In genomic region chr17:27189640-27190216, GRCm38 (mm10) we compare ENCODE assay signal across 8 mouse cellular contexts. TPM values are rescaled to one million over a fixed set of nuclear protein-coding genes. Genes with fewer than 3 reads are reported as not detected.
DNase-seq lines count a peak whose midpoint lies in the region; TF ChIP-seq lines count a peak whose summit lies in the region.

No protein-coding gene starts in this region.

- H3K4me3 ChIP-seq in bone marrow macrophage, adult 2 months (ENCODE audit: insufficient read depth, low read length): no peak overlapping the region
- H3K4me3 ChIP-seq in embryonic fibroblast, embryonic 13.5 days (ENCODE audit: insufficient read depth, low read length): no peak overlapping the region
- H3K4me3 ChIP-seq in midbrain, embryonic 10.5 days: no peak overlapping the region
- H3K4me3 ChIP-seq in small intestine, adult 2 months (ENCODE audit: low read depth, low read length): no peak overlapping the region

- no peak overlapping the region for H3K27ac ChIP-seq in bone marrow macrophage, adult 2 months (ENCODE audit: insufficient read depth, low read depth, low read length)
- H3K27ac ChIP-seq in embryonic fibroblast, embryonic 13.5 days (ENCODE audit: insufficient read depth, low read length): no peak overlapping the region
- no peak overlapping the region for H3K27ac ChIP-seq in midbrain, embryonic 10.5 days (replicated peaks)
- no peak overlapping the region for H3K27ac ChIP-seq in small intestine, adult 2 months (ENCODE audit: insufficient read depth, low read depth, low read length)

- H3K4me1 ChIP-seq in bone marrow macrophage, adult 2 months (ENCODE audit: control insufficient read depth, insufficient read depth, low read length): no peaks in the 10 kb centered on the region
- H3K4me1 ChIP-seq in embryonic fibroblast, embryonic 13.5 days (ENCODE audit: control insufficient read depth, insufficient read depth, low read length): no peaks in the 10 kb centered on the region
- peaks cover 42% of the 10 kb centered on the region for H3K4me1 ChIP-seq in midbrain, embryonic 10.5 days
- H3K4me1 ChIP-seq in small intestine, adult 2 months (ENCODE audit: control insufficient read depth, insufficient read depth, insufficient read length, low read length): no peaks in the 10 kb centered on the region

- peaks cover 52% of the 10 kb centered on the region for H3K36me3 ChIP-seq in midbrain, embryonic 10.5 days
- H3K36me3 ChIP-seq in small intestine, adult 2 months (ENCODE audit: control insufficient read depth, insufficient read depth, low read length): peaks cover 37% of the 10 kb centered on the region

- peak; percentile 90 for DNase-seq in heart, adult 11 months
- no peak for DNase-seq in heart, postnatal 25 days (ENCODE audit: low spot score)
- DNase-seq in induced T-regulatory cell, adult 2 months (ENCODE audit: low read depth): peak; percentile 74
- peak; percentile 58 to 62 for DNase-seq in left cerebral cortex, postnatal 36 days (ENCODE audit: low spot score in 2 of 2)
- DNase-seq in midbrain, embryonic 10.5 days (ENCODE audit: low spot score): peak; percentile 51

- intact Hi-C loops in heart, postnatal 25 days (cut with DNase I): loop anchor here (2.0 to 5.0 kb wide), 2 partner anchors 157 to 331 kb away; partner anchors contain the start of gene Grm4
- intact Hi-C loops in left cerebral cortex, postnatal 36 days (cut with DNase I): loop anchor here (5.0 kb wide), 2 partner anchors 57 to 333 kb away; partner anchors contain the start of genes Grm4 and Uqcc2

- 31% methylated on average over 10 of the region's 10 CpGs for WGBS in midbrain, embryonic 10.5 days
- 55% methylated on average over 10 of the region's 10 CpGs for WGBS in small intestine, adult 2 months

- H3K27me3 ChIP-seq in midbrain, embryonic 10.5 days (ENCODE audit: low read depth, poor library complexity, severe bottlenecking): no peaks in the 10 kb centered on the region
- no peaks in the 10 kb centered on the region for H3K27me3 ChIP-seq in small intestine, adult 2 months (ENCODE audit: control insufficient read depth, insufficient read depth, low read length)

- H3K9me3 ChIP-seq in midbrain, embryonic 10.5 days (replicated peaks): no peaks in the 10 kb centered on the region

- no peak for TF ChIP-seq POLR2A in bone marrow macrophage, adult 2 months (IDR thresholded peaks at IDR 0.05; ENCODE audit: borderline replicate concordance, low read depth, low read length)
- no peak for TF ChIP-seq POLR2A in embryonic fibroblast, embryonic 13.5 days (IDR thresholded peaks at IDR 0.05; ENCODE audit: low read depth, low read length)
- no peak for TF ChIP-seq POLR2A in small intestine, adult 2 months (IDR thresholded peaks at IDR 0.05; ENCODE audit: low read depth, low read length)

- TF ChIP-seq CTCF in bone marrow macrophage, adult 2 months (IDR thresholded peaks at IDR 0.05; ENCODE audit: low read depth, low read length): peak; percentile 90
- TF ChIP-seq CTCF in embryonic fibroblast, embryonic 13.5 days (IDR thresholded peaks at IDR 0.05; ENCODE audit: borderline replicate concordance, insufficient read depth, low read length): peak; percentile 99
- TF ChIP-seq CTCF in small intestine, adult 2 months (IDR thresholded peaks at IDR 0.05; ENCODE audit: extremely low read depth, insufficient read length, insufficient replicate concordance, low read depth, low read length): peak; percentile 86

RNA-seq across cellular contexts. Expression of gene Lemd2, which starts 14.5 kb away (rescaled TPM):
- total RNA-seq in heart, postnatal 25 days (2021): 10 to 100 TPM; 28.8 to 29.4 TPM
- 42.8 and 52.7 TPM in 2 replicates for polyA plus RNA-seq in bone marrow macrophage, adult 2 months (2012; ENCODE audit: insufficient read depth, insufficient read length, missing spikeins)
- polyA plus RNA-seq in embryonic fibroblast, embryonic 13.5 days (2011; ENCODE audit: insufficient read length, low read depth, missing spikeins): 48.7 and 54.5 TPM in 2 replicates
- total RNA-seq in left cerebral cortex, postnatal 36 days (2021): 10 to 100 TPM; 41.6 to 44.2 TPM
- polyA plus RNA-seq in midbrain, embryonic 10.5 days (2016; fragmentation: Nextera tagmentation; extraction: Ambion mirVana): 16.4 and 20.8 TPM in 2 replicates
- polyA plus RNA-seq in small intestine, adult 2 months (2012; rRNA removed): 46.6 and 92.0 TPM in 2 replicates

RNA-seq across cellular contexts. Expression of gene Ip6k3, which starts 22.1 kb away (rescaled TPM):
- total RNA-seq in heart, postnatal 25 days (2021): 1 to 10 TPM; 8.6 to 9.4 TPM
- polyA plus RNA-seq in bone marrow macrophage, adult 2 months (2012; ENCODE audit: insufficient read depth, insufficient read length, missing spikeins): not detected in 2 replicates
- not detected in 2 replicates for polyA plus RNA-seq in embryonic fibroblast, embryonic 13.5 days (2011; ENCODE audit: insufficient read length, low read depth, missing spikeins)
- total RNA-seq in left cerebral cortex, postnatal 36 days (2021): under 1 TPM; 0.23 to 0.81 TPM
- 0.29 TPM in 1 of 2 replicates, not detected in the other for polyA plus RNA-seq in midbrain, embryonic 10.5 days (2016; fragmentation: Nextera tagmentation; extraction: Ambion mirVana)
- polyA plus RNA-seq in small intestine, adult 2 months (2012; rRNA removed): 0.08 TPM in 1 of 2 replicates, not detected in the other

RNA-seq across cellular contexts. Expression of gene Uqcc2, which starts 56.0 kb away (rescaled TPM):
- 100 to 1,000 TPM; 323 to 335 TPM for total RNA-seq in heart, postnatal 25 days (2021)
- polyA plus RNA-seq in bone marrow macrophage, adult 2 months (2012; ENCODE audit: insufficient read depth, insufficient read length, missing spikeins): 75.5 and 91.6 TPM in 2 replicates
- polyA plus RNA-seq in embryonic fibroblast, embryonic 13.5 days (2011; ENCODE audit: insufficient read length, low read depth, missing spikeins): 148 and 168 TPM in 2 replicates
- 100 to 1,000 TPM; 230 to 254 TPM for total RNA-seq in left cerebral cortex, postnatal 36 days (2021)
- 404 and 411 TPM in 2 replicates for polyA plus RNA-seq in midbrain, embryonic 10.5 days (2016; fragmentation: Nextera tagmentation; extraction: Ambion mirVana)
- 103 and 126 TPM in 2 replicates for polyA plus RNA-seq in small intestine, adult 2 months (2012; rRNA removed)
